Mouse (Mus musculus): ENCODE results near the gene Tgm2. TPM values are rescaled to one million over a fixed set of nuclear protein-coding genes. Genes with fewer than 3 reads are reported as not detected.

The Tgm2 gene
- total and polyA plus RNA-seq, 2 experiments from 2014 or later, result 6.8 to 13.3 TPM

- Histone ChIP-seq H3K9me3 (ENCODE audit: low read length) (no peaks in the 10 kb centered on the region), H3K36me3 (ENCODE audit: insufficient read depth, low read length) (no peaks in the 10 kb centered on the region), H3K27me3 (ENCODE audit: insufficient read depth, low read length) (no peaks in the 10 kb centered on the region), H3K4me3 (ENCODE audit: low read depth, low read length) (no peak overlapping the region), H3K27ac (ENCODE audit: low read depth, low read length) (no peak overlapping the region), H3K4me2 (ENCODE audit: low read depth, low read length, poor library complexity, severe bottlenecking) (no peak overlapping the region), H3K9ac (replicated peaks; ENCODE audit: low read length, poor library complexity, severe bottlenecking) (no peak overlapping the region), H3K4me1 (ENCODE audit: insufficient read depth, low read length) (no peaks in the 10 kb centered on the region)
- ATAC-seq (ENCODE audit: low FRiP score) (no peak), DNase-seq (ENCODE audit: low spot score) (no peak)
- WGBS, result 83% methylated on average over 7 of the region's 7 CpGs
- TF ChIP-seq CTCF (IDR thresholded peaks at IDR 0.05), result no peak
Observed at GRCm38 (mm10) chr2:158166628-158167027, 20.4 kb upstream of the Tgm2 start.

GRCm38 (mm10) chr2:158165776-158166175 is 19.5 kb upstream of the Tgm2 start:
- Histone ChIP-seq H3K36me3 (ENCODE audit: insufficient read depth, low read length) (no peaks in the 10 kb centered on the region), H3K4me3 (ENCODE audit: low read depth, low read length) (no peak overlapping the region), H3K9me3 (ENCODE audit: low read length) (no peaks in the 10 kb centered on the region), H3K27me3 (ENCODE audit: insufficient read depth, low read length) (no peaks in the 10 kb centered on the region), H3K9ac (replicated peaks; ENCODE audit: low read length, poor library complexity, severe bottlenecking) (no peak overlapping the region), H3K27ac (ENCODE audit: low read depth, low read length) (no peak overlapping the region), H3K4me2 (ENCODE audit: low read depth, low read length, poor library complexity, severe bottlenecking) (no peak overlapping the region), H3K4me1 (ENCODE audit: insufficient read depth, low read length) (no peaks in the 10 kb centered on the region)
- WGBS, result 76% methylated on average over 4 of the region's 4 CpGs
- TF ChIP-seq CTCF (IDR thresholded peaks at IDR 0.05), result no peak
- no peak for ATAC-seq (ENCODE audit: low FRiP score)
- DNase-seq (ENCODE audit: low spot score), result no peak

- TF ChIP-seq CTCF (IDR thresholded peaks at IDR 0.05), result no peak
- WGBS, result 84% methylated on average over 6 of the region's 6 CpGs
- H3K27ac ChIP-seq (ENCODE audit: low read depth, low read length), result no peak overlapping the region
- no peak for ATAC-seq (ENCODE audit: low FRiP score)
- no peaks in the 10 kb centered on the region for H3K27me3 ChIP-seq (ENCODE audit: insufficient read depth, low read length)
- H3K4me3 ChIP-seq (ENCODE audit: low read depth, low read length), result no peak overlapping the region
- H3K4me1 ChIP-seq (ENCODE audit: insufficient read depth, low read length), result no peaks in the 10 kb centered on the region
- H3K4me2 ChIP-seq (ENCODE audit: low read depth, low read length, poor library complexity, severe bottlenecking), result no peak overlapping the region
- H3K9me3 ChIP-seq (ENCODE audit: low read length), result no peaks in the 10 kb centered on the region
- DNase-seq (ENCODE audit: low spot score), result no peak
- H3K9ac ChIP-seq (replicated peaks; ENCODE audit: low read length, poor library complexity, severe bottlenecking), result no peak overlapping the region
- H3K36me3 ChIP-seq (ENCODE audit: insufficient read depth, low read length), result no peaks in the 10 kb centered on the region
Observed at GRCm38 (mm10) chr2:158163034-158163433, 16.8 kb upstream of the Tgm2 start.

GRCm38 (mm10) chr2:158161761-158162160 is 15.5 kb upstream of the Tgm2 start:
- Histone ChIP-seq H3K9ac (replicated peaks; ENCODE audit: low read length, poor library complexity, severe bottlenecking) (no peak overlapping the region), H3K27ac (ENCODE audit: low read depth, low read length) (no peak overlapping the region), H3K4me2 (ENCODE audit: low read depth, low read length, poor library complexity, severe bottlenecking) (no peak overlapping the region), H3K4me1 (ENCODE audit: insufficient read depth, low read length) (no peaks in the 10 kb centered on the region), H3K27me3 (ENCODE audit: insufficient read depth, low read length) (no peaks in the 10 kb centered on the region), H3K9me3 (ENCODE audit: low read length) (no peaks in the 10 kb centered on the region), H3K4me3 (ENCODE audit: low read depth, low read length) (no peak overlapping the region), H3K36me3 (ENCODE audit: insufficient read depth, low read length) (no peaks in the 10 kb centered on the region)
- no peak for ATAC-seq (ENCODE audit: low FRiP score)
- WGBS, result 88% methylated on average over 6 of the region's 6 CpGs
- no peak for DNase-seq (ENCODE audit: low spot score)
- TF ChIP-seq CTCF (IDR thresholded peaks at IDR 0.05), result no peak

GRCm38 (mm10) chr2:158159376-158160235 is 13.4 kb upstream of the Tgm2 start:
- TF ChIP-seq CTCF (IDR thresholded peaks at IDR 0.05), result no peak
- 60% methylated on average over 7 of the region's 7 CpGs for WGBS
- no peak overlapping the region for H3K4me2 ChIP-seq (ENCODE audit: low read depth, low read length, poor library complexity, severe bottlenecking)
- H3K36me3 ChIP-seq (ENCODE audit: insufficient read depth, low read length), result no peaks in the 10 kb centered on the region
- H3K9me3 ChIP-seq (ENCODE audit: low read length), result no peaks in the 10 kb centered on the region
- H3K9ac ChIP-seq (replicated peaks; ENCODE audit: low read length, poor library complexity, severe bottlenecking), result no peak overlapping the region
- DNase-seq (ENCODE audit: low spot score), result no peak
- no peak overlapping the region for H3K4me3 ChIP-seq (ENCODE audit: low read depth, low read length)
- H3K27me3 ChIP-seq (ENCODE audit: insufficient read depth, low read length), result no peaks in the 10 kb centered on the region
- ATAC-seq (ENCODE audit: low FRiP score), result no peak
- H3K27ac ChIP-seq (ENCODE audit: low read depth, low read length), result no peak overlapping the region
- no peaks in the 10 kb centered on the region for H3K4me1 ChIP-seq (ENCODE audit: insufficient read depth, low read length)

- TF ChIP-seq CTCF (IDR thresholded peaks at IDR 0.05), result no peak
- no peak for DNase-seq (ENCODE audit: low spot score)
Observed at GRCm38 (mm10) chr2:158157654-158158053, 11.4 kb upstream of the Tgm2 start.

More at GRCm38 (mm10) chr2:158157654-158158053, 11.4 kb upstream of the Tgm2 start:
- H3K4me2 ChIP-seq (ENCODE audit: low read depth, low read length, poor library complexity, severe bottlenecking), result no peak overlapping the region
- no peaks in the 10 kb centered on the region for H3K4me1 ChIP-seq (ENCODE audit: insufficient read depth, low read length)
- no peaks in the 10 kb centered on the region for H3K9me3 ChIP-seq (ENCODE audit: low read length)
- 32% methylated on average over 8 of the region's 8 CpGs for whole genome bisulfite sequencing
- no peaks in the 10 kb centered on the region for H3K27me3 ChIP-seq (ENCODE audit: insufficient read depth, low read length)
- H3K27ac ChIP-seq (ENCODE audit: low read depth, low read length), result no peak overlapping the region
- H3K4me3 ChIP-seq (ENCODE audit: low read depth, low read length), result no peak overlapping the region
- no peak overlapping the region for H3K9ac ChIP-seq (replicated peaks; ENCODE audit: low read length, poor library complexity, severe bottlenecking)
- ATAC-seq (ENCODE audit: low FRiP score), result no peak
- no peaks in the 10 kb centered on the region for H3K36me3 ChIP-seq (ENCODE audit: insufficient read depth, low read length)
